Mouse (Mus musculus): ENCODE results near the gene Zfp568. TPM values are rescaled to one million over a fixed set of nuclear protein-coding genes. Genes with fewer than 3 reads are reported as not detected.
"Not testable (repeated sequence)": the region's sequence is repeated elsewhere in the genome, so short reads cannot be mapped to it uniquely, and the experiment has no call there.

Zfp568 gene
- total and polyA plus RNA-seq, 2 experiments from 2014 or later = 2.5 to 8.2 TPM

- DNase-seq (ENCODE audit: low spot score) = peak; percentile 5
- TF ChIP-seq CTCF (IDR thresholded peaks at IDR 0.05) = no peak
- peak overlapping the region; percentile 54 for H3K4me2 ChIP-seq (ENCODE audit: low read depth, low read length, poor library complexity, severe bottlenecking)
- peaks cover 6% of the 10 kb centered on the region; the same call in 1 of the 2 replicates for H3K36me3 ChIP-seq (ENCODE audit: insufficient read depth, low read length)
- H3K9ac ChIP-seq (replicated peaks; ENCODE audit: low read length, poor library complexity, severe bottlenecking) = peak overlapping the region; percentile 85
- no peaks in the 10 kb centered on the region for H3K4me1 ChIP-seq (ENCODE audit: insufficient read depth, low read length)
- H3K27me3 ChIP-seq (ENCODE audit: insufficient read depth, low read length) = no peaks in the 10 kb centered on the region
- H3K4me3 ChIP-seq (ENCODE audit: low read depth, low read length) = peak overlapping the region; percentile 86
- H3K9me3 ChIP-seq (ENCODE audit: low read length) = no peaks in the 10 kb centered on the region
- ATAC-seq (ENCODE audit: low FRiP score) = no peak
- WGBS = 30% methylated on average over 10 of the region's 10 CpGs
- H3K27ac ChIP-seq (ENCODE audit: low read depth, low read length) = peak overlapping the region; percentile 95
Measured at GRCm38 (mm10) chr7:29953086-29953485, 30.7 kb upstream of the Zfp568 start.

GRCm38 (mm10) chr7:29953513-29954401, 30.0 kb upstream of the Zfp568 start, which contains the start of gene Zfp74:
Gene Zfp74, minus strand, starts transcription at chr7:29954089.
- DNase-seq (ENCODE audit: low spot score) (peak; percentile 83), ATAC-seq (ENCODE audit: low FRiP score) (peak; percentile 87)
- peak within 1 kb of the TSS; percentile 95 for H3K27ac ChIP-seq (ENCODE audit: low read depth, low read length)
- no peaks in the 10 kb centered on the region for H3K27me3 ChIP-seq (ENCODE audit: insufficient read depth, low read length)
- peak; percentile 8; the same call in 1 of the 2 replicates for TF ChIP-seq CTCF (IDR thresholded peaks at IDR 0.05)
- WGBS = under 1% methylated on average over 50 of the region's 52 CpGs
- H3K4me3 ChIP-seq (ENCODE audit: low read depth, low read length) = peak within 1 kb of the TSS; percentile 86
- peak within 1 kb of the TSS; percentile 85 for H3K9ac ChIP-seq (replicated peaks; ENCODE audit: low read length, poor library complexity, severe bottlenecking)
- H3K4me2 ChIP-seq (ENCODE audit: low read depth, low read length, poor library complexity, severe bottlenecking) = peak within 1 kb of the TSS; percentile 54
- H3K9me3 ChIP-seq (ENCODE audit: low read length) = no peaks in the 10 kb centered on the region
- peaks cover 6% of the 10 kb centered on the region; the same call in 1 of the 2 replicates for H3K36me3 ChIP-seq (ENCODE audit: insufficient read depth, low read length)
- H3K4me1 ChIP-seq (ENCODE audit: insufficient read depth, low read length) = no peaks in the 10 kb centered on the region

GRCm38 (mm10) chr7:29954731-29955130, 29.0 kb upstream of the Zfp568 start:
- Histone ChIP-seq H3K4me1 (ENCODE audit: insufficient read depth, low read length) (no peaks in the 10 kb centered on the region), H3K4me2 (ENCODE audit: low read depth, low read length, poor library complexity, severe bottlenecking) (peak overlapping the region; percentile 54; the same call in 1 of the 2 replicates), H3K27me3 (ENCODE audit: insufficient read depth, low read length) (no peaks in the 10 kb centered on the region), H3K4me3 (ENCODE audit: low read depth, low read length) (no peak overlapping the region), H3K9ac (replicated peaks; ENCODE audit: low read length, poor library complexity, severe bottlenecking) (no peak overlapping the region), H3K9me3 (ENCODE audit: low read length) (no peaks in the 10 kb centered on the region), H3K36me3 (ENCODE audit: insufficient read depth, low read length) (peaks cover 5% of the 10 kb centered on the region; the same call in 1 of the 2 replicates), H3K27ac (ENCODE audit: low read depth, low read length) (no peak overlapping the region)
- 24% methylated on average over 4 of the region's 4 CpGs for WGBS
- no peak for ATAC-seq (ENCODE audit: low FRiP score)
- peak; percentile 55 for DNase-seq (ENCODE audit: low spot score)
- TF ChIP-seq CTCF (IDR thresholded peaks at IDR 0.05) = peak; percentile 73

- Histone ChIP-seq H3K4me2 (ENCODE audit: low read depth, low read length, poor library complexity, severe bottlenecking) (no peak overlapping the region), H3K27me3 (ENCODE audit: insufficient read depth, low read length) (no peaks in the 10 kb centered on the region), H3K4me1 (ENCODE audit: insufficient read depth, low read length) (no peaks in the 10 kb centered on the region), H3K4me3 (ENCODE audit: low read depth, low read length) (no peak overlapping the region), H3K9ac (replicated peaks; ENCODE audit: low read length, poor library complexity, severe bottlenecking) (no peak overlapping the region), H3K27ac (ENCODE audit: low read depth, low read length) (no peak overlapping the region), H3K9me3 (ENCODE audit: low read length) (no peaks in the 10 kb centered on the region), H3K36me3 (ENCODE audit: insufficient read depth, low read length) (no peaks in the 10 kb centered on the region)
- DNase-seq (ENCODE audit: low spot score) (no peak), ATAC-seq (ENCODE audit: low FRiP score) (no peak)
- TF ChIP-seq CTCF (IDR thresholded peaks at IDR 0.05) = no peak
- WGBS = 79% methylated on average over 9 of the region's 10 CpGs
Measured at GRCm38 (mm10) chr7:29956257-29956656, 27.5 kb upstream of the Zfp568 start.

- TF ChIP-seq CTCF (IDR thresholded peaks at IDR 0.05) = no peak
- no peak for ATAC-seq (ENCODE audit: low FRiP score)
- H3K27me3 ChIP-seq (ENCODE audit: insufficient read depth, low read length) = no peaks in the 10 kb centered on the region
- no peak overlapping the region for H3K4me2 ChIP-seq (ENCODE audit: low read depth, low read length, poor library complexity, severe bottlenecking)
- no peak for DNase-seq (ENCODE audit: low spot score)
- WGBS = 83% methylated on average over 11 of the region's 11 CpGs
- no peaks in the 10 kb centered on the region for H3K9me3 ChIP-seq (ENCODE audit: low read length)
- H3K36me3 ChIP-seq (ENCODE audit: insufficient read depth, low read length) = no peaks in the 10 kb centered on the region
- H3K4me1 ChIP-seq (ENCODE audit: insufficient read depth, low read length) = no peaks in the 10 kb centered on the region
- H3K4me3 ChIP-seq (ENCODE audit: low read depth, low read length) = no peak overlapping the region
- H3K9ac ChIP-seq (replicated peaks; ENCODE audit: low read length, poor library complexity, severe bottlenecking) = no peak overlapping the region
- H3K27ac ChIP-seq (ENCODE audit: low read depth, low read length) = no peak overlapping the region
Measured at GRCm38 (mm10) chr7:29958125-29958724, 25.5 kb upstream of the Zfp568 start.

- 59% methylated on average over 3 of the region's 3 CpGs for WGBS
Measured at GRCm38 (mm10) chr7:29959004-29959403, 24.8 kb upstream of the Zfp568 start.

GRCm38 (mm10) chr7:29965115-29965810, 18.5 kb upstream of the Zfp568 start:
- 50% methylated on average over 37 of the region's 39 CpGs for WGBS
- not testable (repeated sequence) for H3K9me3 ChIP-seq (ENCODE audit: low read length); H3K4me3 ChIP-seq (ENCODE audit: low read depth, low read length); H3K4me2 ChIP-seq (ENCODE audit: low read depth, low read length, poor library complexity, severe bottlenecking); ATAC-seq (ENCODE audit: low FRiP score); H3K27me3 ChIP-seq (ENCODE audit: insufficient read depth, low read length); H3K36me3 ChIP-seq (ENCODE audit: insufficient read depth, low read length); H3K27ac ChIP-seq (ENCODE audit: low read depth, low read length); H3K9ac ChIP-seq (replicated peaks; ENCODE audit: low read length, poor library complexity, severe bottlenecking); H3K4me1 ChIP-seq (ENCODE audit: insufficient read depth, low read length); DNase-seq (ENCODE audit: low spot score)

More at GRCm38 (mm10) chr7:29959004-29959403, 24.8 kb upstream of the Zfp568 start:
- H3K9ac ChIP-seq (replicated peaks; ENCODE audit: low read length, poor library complexity, severe bottlenecking) = no peak overlapping the region
- TF ChIP-seq CTCF (IDR thresholded peaks at IDR 0.05) = no peak
- no peak overlapping the region for H3K27ac ChIP-seq (ENCODE audit: low read depth, low read length)
- H3K9me3 ChIP-seq (ENCODE audit: low read length) = no peaks in the 10 kb centered on the region
- DNase-seq (ENCODE audit: low spot score) (no peak), ATAC-seq (ENCODE audit: low FRiP score) (no peak)
- no peak overlapping the region for H3K4me3 ChIP-seq (ENCODE audit: low read depth, low read length)
- no peaks in the 10 kb centered on the region for H3K36me3 ChIP-seq (ENCODE audit: insufficient read depth, low read length)
- no peak overlapping the region for H3K4me2 ChIP-seq (ENCODE audit: low read depth, low read length, poor library complexity, severe bottlenecking)
- H3K4me1 ChIP-seq (ENCODE audit: insufficient read depth, low read length) = no peaks in the 10 kb centered on the region
- H3K27me3 ChIP-seq (ENCODE audit: insufficient read depth, low read length) = no peaks in the 10 kb centered on the region
